Mouse (Mus musculus) liver, embryonic 13.5 days (tissue): ENCODE data around the gene Olfr1360. TPM values are rescaled to one million over a fixed set of nuclear protein-coding genes. Genes with fewer than 3 reads are reported as not detected.

Source experiments
- ATAC-seq: fragments of 200-750 bp; cut with Nextera tagmentation; 2 replicates; pipeline ENCODE4 v1.8.0; 2017; ENCODE audit warnings: low read depth, mild to moderate bottlenecking, moderate number of reproducible peaks, moderate library complexity
- DNase-seq: peaks from one replicate; pipeline ENCODE4 v3.0.0; 2022
- H3K27ac ChIP-seq: fragments of 300-500 bp; sonication (generic); 2 replicates; pipeline ENCODE4 v1.5.1; 2015; ENCODE audit warnings: moderate library complexity, mild to moderate bottlenecking, inconsistent platforms
- H3K27me3 ChIP-seq: fragments of 300-500 bp; sonication (generic); 2 replicates; pipeline ENCODE4 v1.6.1; 2015; ENCODE audit warnings: mild to moderate bottlenecking, inconsistent platforms
- H3K36me3 ChIP-seq: fragments of 300-500 bp; sonication (generic); 2 replicates; pipeline ENCODE4 v1.6.1; 2015; ENCODE audit warnings: mild to moderate bottlenecking, inconsistent platforms
- H3K4me1 ChIP-seq: fragments of 300-500 bp; sonication (generic); replicated peaks from 2 replicates; pipeline ENCODE4 v1.6.1; 2015; ENCODE audit warnings: inconsistent platforms
- H3K4me2 ChIP-seq: fragments of 300-500 bp; sonication (generic); 2 replicates; pipeline ENCODE4 v1.6.1; 2015; ENCODE audit warnings: inconsistent platforms, mild to moderate bottlenecking, moderate library complexity
- H3K4me3 ChIP-seq: fragments of 300-500 bp; sonication (generic); replicated peaks from 2 replicates; pipeline ENCODE4 v1.5.1; 2015; ENCODE audit warnings: mild to moderate bottlenecking, inconsistent platforms
- H3K9ac ChIP-seq: fragments of 300-500 bp; sonication (generic); 2 replicates; pipeline ENCODE4 v1.6.1; 2015; ENCODE audit warnings: mild to moderate bottlenecking, inconsistent platforms
- H3K9me3 ChIP-seq: fragments of 300-500 bp; sonication (generic); replicated peaks from 2 replicates; pipeline ENCODE4 v1.6.1; 2016; ENCODE audit warnings: inconsistent platforms
- WGBS: fragments of 180-500 bp; shearing (Covaris S2); methylation state at CpG from one replicate; pipeline ENCODE4 v1.1.7; 2015; ENCODE audit not compliant: insufficient replicate concordance; 5-methylcytosine and 5-hydroxymethylcytosine counted together
- polyA plus RNA-seq: library from polyadenylated mRNA; unstranded; fragments of >200 nt; fragmentation: Nextera tagmentation; extraction: Ambion mirVana; gene quantifications from 2 replicates; pipeline ENCODE4 v1.2.1, GENCODE M21; 2015

The Olfr1360 gene
- polyA plus RNA-seq, 1 experiment from 2014 or later, result not detected

DNA sequence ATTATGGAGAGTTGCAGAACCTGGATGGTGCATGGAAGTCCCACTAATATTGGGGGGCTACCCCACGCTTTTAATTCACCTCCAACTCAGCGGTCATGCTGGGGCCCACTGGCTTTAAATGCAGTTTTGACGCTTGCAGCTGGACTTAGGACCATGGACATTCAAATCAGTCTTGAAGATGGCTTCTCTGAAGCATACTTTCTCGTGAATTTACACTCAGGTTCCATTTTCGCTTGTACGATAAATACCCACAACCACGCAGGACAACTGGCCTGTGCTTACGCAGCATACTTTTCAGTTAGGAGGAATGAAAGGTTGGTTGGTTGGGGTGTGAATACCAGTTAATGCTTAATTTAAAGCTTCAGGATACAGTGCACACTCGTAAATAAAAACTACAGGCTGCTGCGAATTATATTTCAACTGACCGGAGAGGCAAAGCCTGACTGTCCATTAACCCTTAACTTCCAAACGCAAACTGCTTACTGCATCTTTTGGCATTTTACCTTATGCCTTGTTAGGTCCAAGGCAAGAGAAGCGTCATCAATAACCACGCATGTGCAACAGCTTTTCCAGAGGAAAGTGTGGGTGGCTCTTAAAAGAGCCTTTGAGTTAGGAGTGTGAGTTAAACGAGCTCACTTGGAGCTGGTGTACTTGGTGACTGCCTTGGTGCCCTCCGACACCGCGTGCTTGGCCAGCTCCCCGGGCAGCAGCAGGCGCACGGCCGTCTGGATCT is 38.1 kb upstream of the Olfr1360 start:
- DNase-seq, result no peak
- Histone ChIP-seq H3K36me3 (no peaks in the 10 kb centered on the region), H3K27ac (peak overlapping the region; percentile 99), H3K9ac (peak overlapping the region; percentile 88), H3K4me1 (peaks cover 57% of the 10 kb centered on the region), H3K9me3 (no peaks in the 10 kb centered on the region), H3K4me2 (peak overlapping the region; percentile 86), H3K4me3 (peak overlapping the region; percentile 63), H3K27me3 (no peaks in the 10 kb centered on the region)
- 0 out of 2 replicates have a peak, but pooled peaks have one; percentile 0 for ATAC-seq
- WGBS, result under 1% methylated on average over 22 of the region's 22 CpGs

DNA sequence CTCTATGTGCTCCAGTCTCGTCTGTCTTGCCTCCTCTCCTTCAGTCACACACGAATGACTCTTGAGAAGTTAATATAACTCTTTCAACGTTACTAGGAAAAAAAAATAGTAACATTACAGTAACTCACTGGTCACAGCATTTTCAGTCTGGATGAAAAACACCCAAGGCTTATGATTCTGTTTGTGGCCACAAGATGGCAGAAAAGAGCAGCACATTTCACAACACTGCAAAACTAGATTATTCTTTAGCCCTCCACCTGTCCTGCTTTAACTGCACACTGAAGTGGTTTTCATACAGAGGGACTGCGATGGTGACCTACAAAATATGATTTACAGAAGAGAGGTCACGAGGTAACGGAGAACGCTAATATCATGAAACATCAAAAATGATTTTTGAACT is 37.5 kb upstream of the Olfr1360 start:
- Histone ChIP-seq H3K36me3 (no peaks in the 10 kb centered on the region), H3K27me3 (no peaks in the 10 kb centered on the region), H3K27ac (peak overlapping the region; percentile 99), H3K4me2 (peak overlapping the region; percentile 86), H3K4me1 (peaks cover 51% of the 10 kb centered on the region), H3K9me3 (no peaks in the 10 kb centered on the region), H3K4me3 (peak overlapping the region; percentile 63), H3K9ac (peak overlapping the region; percentile 88)
- under 1% methylated on average over 7 of the region's 7 CpGs for WGBS
- ATAC-seq, result no peak
- DNase-seq, result peak; percentile 62

DNA sequence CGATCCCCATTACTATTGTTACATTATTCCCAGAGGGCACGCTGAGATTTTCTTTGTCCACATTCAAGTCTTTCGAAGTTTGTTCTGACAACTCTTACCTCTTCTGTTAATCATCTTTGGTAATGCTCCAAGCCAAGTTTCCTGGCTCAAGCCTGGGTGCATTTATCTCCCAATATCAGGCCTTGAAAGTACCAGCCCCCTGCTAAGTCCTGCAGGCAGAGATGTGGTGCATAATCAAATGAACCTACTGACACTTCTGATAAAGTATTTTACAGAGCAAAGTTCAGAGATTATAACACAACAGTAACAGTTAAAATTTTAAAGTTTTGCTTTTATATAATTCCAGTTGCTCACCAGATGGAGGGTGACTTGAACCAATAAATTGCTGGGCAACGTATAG is 34.5 kb upstream of the Olfr1360 start:
- Histone ChIP-seq H3K9ac (peak overlapping the region; percentile 76), H3K4me2 (peak overlapping the region; percentile 86), H3K36me3 (no peaks in the 10 kb centered on the region), H3K27me3 (no peaks in the 10 kb centered on the region), H3K4me3 (peak overlapping the region; percentile 66), H3K27ac (peak overlapping the region; percentile 50), H3K9me3 (no peaks in the 10 kb centered on the region), H3K4me1 (peaks cover 32% of the 10 kb centered on the region)
- ATAC-seq (no peak), DNase-seq (peak; percentile 15)
- 23% methylated on average over 4 of the region's 4 CpGs for WGBS

DNA sequence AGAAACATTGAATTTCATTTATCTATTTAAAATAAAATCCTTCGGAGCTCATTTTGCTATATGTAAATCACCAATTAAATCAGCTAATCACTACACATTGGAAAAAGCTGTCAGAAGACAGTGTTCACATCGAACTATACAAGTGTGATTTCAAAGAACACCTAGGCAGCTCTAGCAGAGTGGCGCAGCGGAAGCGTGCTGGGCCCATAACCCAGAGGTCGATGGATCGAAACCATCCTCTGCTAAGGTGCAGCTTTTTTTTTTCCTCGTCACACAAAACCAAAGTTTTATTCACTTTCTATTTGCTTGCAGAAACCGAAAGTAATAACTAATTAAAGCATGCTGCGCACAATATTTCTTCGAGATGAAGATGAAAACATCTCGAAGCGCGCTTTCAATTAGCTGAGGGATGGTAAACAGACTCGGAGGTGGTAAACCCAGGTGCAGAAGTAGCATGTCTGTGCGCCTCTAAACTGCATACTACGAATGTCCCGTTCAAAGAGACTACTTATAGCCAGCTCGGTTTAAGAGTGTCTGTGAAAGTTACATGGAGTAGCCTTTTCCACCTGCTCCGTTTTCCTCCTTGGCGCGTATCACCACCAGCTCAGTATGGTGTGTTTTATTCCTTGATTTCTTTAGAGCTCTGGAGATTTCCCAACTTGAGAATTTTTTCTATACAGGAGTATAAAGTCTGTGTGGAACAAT is 33.8 kb upstream of the Olfr1360 start:
- Histone ChIP-seq H3K27ac (peak overlapping the region; percentile 43; the same call in 1 of the 2 replicates), H3K4me1 (peaks cover 31% of the 10 kb centered on the region), H3K36me3 (no peaks in the 10 kb centered on the region), H3K4me2 (peak overlapping the region; percentile 86), H3K27me3 (no peaks in the 10 kb centered on the region), H3K9ac (peak overlapping the region; percentile 76), H3K9me3 (no peaks in the 10 kb centered on the region), H3K4me3 (peak overlapping the region; percentile 66)
- peak; percentile 72 for DNase-seq
- 1% methylated on average over 22 of the region's 22 CpGs for WGBS
- peak; percentile 60 for ATAC-seq

DNA sequence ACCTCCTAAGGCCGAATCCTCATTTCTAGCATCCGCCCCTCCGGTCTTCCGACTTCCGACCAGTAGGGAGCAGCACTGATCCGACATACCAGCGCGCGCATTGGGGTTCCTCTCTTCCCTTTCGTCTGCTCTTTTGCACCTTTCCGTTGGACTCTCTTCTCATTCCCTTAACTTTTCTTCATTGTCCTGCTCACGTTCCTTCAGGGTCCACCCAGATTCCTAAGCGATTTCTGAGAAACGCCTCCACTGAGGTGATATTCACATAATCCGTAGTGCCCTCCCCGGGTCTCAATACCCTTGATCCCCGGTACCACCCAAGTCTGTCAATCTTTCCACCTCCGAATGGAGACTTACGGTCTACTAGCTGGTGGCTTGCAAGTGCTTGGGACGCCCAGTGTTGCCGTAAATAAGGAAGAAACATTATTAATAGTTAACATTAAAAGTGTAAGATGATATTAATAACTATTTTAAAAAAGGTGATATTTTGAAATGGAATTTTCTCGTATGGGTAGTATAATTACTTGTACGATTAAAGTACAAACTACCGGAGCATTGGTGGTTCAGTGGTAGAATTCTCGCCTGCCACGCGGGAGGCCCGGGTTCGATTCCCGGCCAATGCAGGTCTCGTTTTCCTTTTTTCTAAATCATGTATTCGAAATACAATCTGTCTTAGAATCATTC is 33.0 kb upstream of the Olfr1360 start:
- Histone ChIP-seq H3K9ac (peak overlapping the region; percentile 79), H3K27me3 (no peaks in the 10 kb centered on the region), H3K27ac (peak overlapping the region; percentile 80), H3K36me3 (no peaks in the 10 kb centered on the region), H3K4me1 (peaks cover 27% of the 10 kb centered on the region), H3K4me3 (peak overlapping the region; percentile 71), H3K9me3 (no peaks in the 10 kb centered on the region), H3K4me2 (peak overlapping the region; percentile 62)
- DNase-seq (peak; percentile 83), ATAC-seq (peak; percentile 70)
- under 1% methylated on average over 32 of the region's 32 CpGs for WGBS

DNA sequence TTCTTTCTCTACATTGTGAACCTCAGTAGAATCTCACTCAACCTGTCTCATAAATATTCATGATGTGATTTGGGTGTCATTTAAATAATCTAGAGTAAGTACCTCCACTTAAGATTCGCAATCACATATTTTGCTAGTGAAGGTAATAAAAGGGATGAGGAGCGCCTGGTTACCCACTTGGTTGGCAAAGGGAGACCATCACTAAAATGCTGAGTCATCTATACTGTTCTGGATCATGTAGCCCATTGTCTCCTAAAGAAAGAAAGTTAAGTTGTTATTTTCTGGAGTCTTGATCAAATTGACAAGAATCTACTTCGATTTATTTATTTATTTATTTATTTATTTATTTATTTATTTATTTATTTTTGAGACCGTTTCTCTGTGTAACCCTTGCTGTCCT is 29.5 kb upstream of the Olfr1360 start:
- peaks cover 7% of the 10 kb centered on the region for H3K4me1 ChIP-seq
- no peaks in the 10 kb centered on the region for H3K36me3 ChIP-seq
- H3K9ac ChIP-seq, result no peak overlapping the region
- H3K4me2 ChIP-seq, result no peak overlapping the region
- no peak overlapping the region for H3K4me3 ChIP-seq
- no peak overlapping the region for H3K27ac ChIP-seq
- ATAC-seq, result no peak
- no peaks in the 10 kb centered on the region for H3K27me3 ChIP-seq
- DNase-seq, result no peak
- WGBS, result 56% methylated on average over 4 of the region's 4 CpGs
- no peaks in the 10 kb centered on the region for H3K9me3 ChIP-seq

DNA sequence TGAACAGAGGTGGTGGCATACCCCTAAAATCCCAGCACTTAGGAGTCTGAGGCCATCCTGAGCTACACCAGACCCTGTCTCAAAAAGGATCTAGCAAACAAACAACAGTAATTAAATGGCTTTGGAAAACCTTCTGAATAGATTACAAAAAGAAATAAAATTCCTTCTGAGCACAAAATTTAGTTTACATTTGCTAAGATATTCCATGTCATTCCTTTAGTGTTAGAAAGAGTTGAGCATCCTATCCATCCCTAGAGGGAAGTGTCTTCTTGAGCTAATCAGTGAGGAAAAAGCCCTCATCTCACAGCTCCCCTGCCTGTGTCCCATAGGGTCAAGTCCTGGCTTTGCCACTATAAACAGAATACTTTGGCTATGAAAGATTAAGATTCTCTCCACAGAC is 20.6 kb upstream of the Olfr1360 start, which contains the start of gene Olfr1359:
TSS of gene Olfr1359 (plus strand) at position 301 of the 400 bp plus-strand sequence.
- H3K4me3 ChIP-seq, result no peak within 1 kb of the TSS
- H3K27ac ChIP-seq, result no peak within 1 kb of the TSS
- no peaks in the 10 kb centered on the region for H3K9me3 ChIP-seq
- no peak within 1 kb of the TSS for H3K9ac ChIP-seq
- H3K36me3 ChIP-seq, result no peaks in the 10 kb centered on the region
- H3K4me2 ChIP-seq, result no peak within 1 kb of the TSS
- no peak for ATAC-seq
- no peak for DNase-seq
- no peaks in the 10 kb centered on the region for H3K4me1 ChIP-seq
- H3K27me3 ChIP-seq, result no peaks in the 10 kb centered on the region

DNA sequence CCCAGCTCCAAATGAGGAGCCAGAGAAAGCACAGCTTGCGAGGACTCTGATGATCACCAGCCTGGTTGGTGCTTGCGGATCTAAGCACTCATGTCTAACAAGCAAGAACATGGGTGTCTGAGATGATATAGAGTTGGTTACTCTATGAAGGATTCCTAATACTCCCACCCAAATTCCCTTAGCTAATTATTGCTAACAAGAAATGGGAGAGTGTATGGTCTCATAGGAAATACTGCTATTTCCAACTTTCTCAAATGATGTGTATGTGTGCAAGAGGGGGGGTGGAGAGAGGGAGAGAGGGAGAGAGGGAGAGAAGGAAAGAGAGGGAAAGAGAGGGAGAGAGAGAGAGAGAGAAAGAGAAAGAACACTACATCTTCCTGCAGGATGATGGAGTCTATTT is 13.9 kb downstream of the Olfr1360 start, which contains the start of gene Olfr1361:
TSS of gene Olfr1361 (minus strand) at position 101 of the 400 bp plus-strand sequence.
- no peaks in the 10 kb centered on the region for H3K27me3 ChIP-seq
- H3K4me1 ChIP-seq, result no peaks in the 10 kb centered on the region
- no peak within 1 kb of the TSS for H3K9ac ChIP-seq
- no peak for DNase-seq
- H3K4me3 ChIP-seq, result no peak within 1 kb of the TSS
- no peaks in the 10 kb centered on the region for H3K36me3 ChIP-seq
- ATAC-seq, result no peak
- H3K9me3 ChIP-seq, result no peaks in the 10 kb centered on the region
- WGBS, result 62% methylated on average over 2 of the region's 2 CpGs
- H3K27ac ChIP-seq, result no peak within 1 kb of the TSS
- no peak within 1 kb of the TSS for H3K4me2 ChIP-seq

DNA sequence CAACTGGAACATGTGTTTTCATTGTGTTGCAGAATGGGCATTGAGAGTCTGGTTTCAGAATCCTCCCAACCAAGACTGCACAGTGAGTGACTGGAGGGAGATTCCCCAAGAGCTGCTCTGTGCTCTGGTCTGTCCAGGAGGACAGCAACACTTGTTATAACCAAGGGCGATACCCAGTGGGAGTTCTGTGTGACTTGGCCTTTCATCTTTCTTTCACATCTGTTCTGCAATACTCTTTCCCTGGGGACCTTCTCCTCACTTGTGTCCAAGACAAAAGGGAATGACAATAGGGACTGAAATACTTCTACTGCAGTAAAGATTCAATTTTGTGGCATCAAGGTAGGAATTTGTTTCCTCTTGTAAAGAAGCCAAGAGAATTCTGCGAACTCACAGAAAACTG is 34.8 kb downstream of the Olfr1360 start, which contains the start of gene Olfr11:
TSS of gene Olfr11 (minus strand) at position 101 of the 400 bp plus-strand sequence.
- no peak for ATAC-seq
- Histone ChIP-seq H3K36me3 (no peaks in the 10 kb centered on the region), H3K4me1 (no peaks in the 10 kb centered on the region), H3K4me2 (no peak within 1 kb of the TSS), H3K9ac (no peak within 1 kb of the TSS), H3K4me3 (no peak within 1 kb of the TSS), H3K9me3 (no peaks in the 10 kb centered on the region), H3K27me3 (no peaks in the 10 kb centered on the region), H3K27ac (no peak within 1 kb of the TSS)
- DNase-seq, result no peak
- 74% methylated on average over 2 of the region's 2 CpGs for WGBS
